Mouse (Mus musculus) olfactory bulb, adult 2 months (tissue): Measurements from ENCODE around the gene Nudt6.

Source experiments
- CTCF ChIP-seq: fragments of 200-500 bp; IDR thresholded peaks from 2 replicates; pipeline ENCODE4 v1.5.1; 2012; ENCODE audit warnings: low read depth, mild to moderate bottlenecking, low read length, moderate library complexity; ENCODE audit not compliant: insufficient read depth
- POLR2A ChIP-seq: fragments of 200-500 bp; IDR thresholded peaks from 2 replicates; pipeline ENCODE4 v1.6.1; 2012; ENCODE audit warnings: mild to moderate bottlenecking, low read depth, low read length, moderate library complexity; ENCODE audit not compliant: insufficient read depth

- no peak for TF ChIP-seq CTCF
- no peak for TF ChIP-seq POLR2A
Observed at GRCm38 (mm10) chr3:37398661-37399395, 21.2 kb downstream of the Nudt6 start.
